Mouse (Mus musculus) lung, embryonic 16.5 days (tissue): Measurements from ENCODE around the gene Plcd1. TPM values are rescaled to one million over a fixed set of nuclear protein-coding genes. Genes with fewer than 3 reads are reported as not detected.

Source experiments
- ATAC-seq: fragments of 200-750 bp; cut with Nextera tagmentation; 2 replicates; pipeline ENCODE4 v1.8.0; 2017; ENCODE audit warnings: low read depth, mild to moderate bottlenecking, moderate library complexity
- H3K27ac ChIP-seq: fragments of 300-500 bp; sonication (generic); 2 replicates; pipeline ENCODE4 v1.5.1; 2014; ENCODE audit warnings: mild to moderate bottlenecking, control low read depth, low read length
- H3K27me3 ChIP-seq: fragments of 300-500 bp; sonication (generic); 2 replicates; pipeline ENCODE4 v1.6.1; 2014; ENCODE audit warnings: low read depth, low read length, mixed read lengths; ENCODE audit not compliant: control insufficient read depth, insufficient read depth
- H3K36me3 ChIP-seq: fragments of 300-500 bp; sonication (generic); 2 replicates; pipeline ENCODE4 v1.6.1; 2014; ENCODE audit warnings: low read length; ENCODE audit not compliant: control insufficient read depth, insufficient read depth
- H3K4me1 ChIP-seq: fragments of 300-500 bp; sonication (generic); replicated peaks from 2 replicates; pipeline ENCODE4 v1.6.1; 2014; ENCODE audit warnings: low read length, mixed read lengths; ENCODE audit not compliant: control insufficient read depth, insufficient read depth
- H3K4me2 ChIP-seq: fragments of 300-500 bp; sonication (generic); 2 replicates; pipeline ENCODE4 v1.6.1; 2014; ENCODE audit warnings: low read depth, low read length, control low read depth
- H3K4me3 ChIP-seq: fragments of 300-500 bp; sonication (generic); 2 replicates; pipeline ENCODE4 v1.5.1; 2014; ENCODE audit warnings: mild to moderate bottlenecking, low read length, control low read depth
- H3K9ac ChIP-seq: fragments of 300-500 bp; sonication (generic); 2 replicates; pipeline ENCODE4 v1.6.1; 2014; ENCODE audit warnings: low read length, control low read depth
- H3K9me3 ChIP-seq: fragments of 300-500 bp; sonication (generic); 2 replicates; pipeline ENCODE4 v1.6.1; 2016; ENCODE audit warnings: low read length; ENCODE audit not compliant: control insufficient read depth
- WGBS: fragments of 180-500 bp; shearing (Covaris S2); extraction: QIAGEN DNeasy Blood & Tissue Kit; methylation state at CpG from one replicate; pipeline ENCODE4 v1.1.7; 2014; 5-methylcytosine and 5-hydroxymethylcytosine counted together
- polyA plus RNA-seq: library from polyadenylated mRNA; unstranded; fragments of >200 nt; fragmentation: Nextera tagmentation; extraction: Ambion mirVana; gene quantifications from 2 replicates; pipeline ENCODE4 v1.2.1, GENCODE M21; 2015

Plcd1 gene
- polyA plus RNA-seq, 1 experiment from 2014 or later = 17.2 TPM

- Histone ChIP-seq H3K4me3 (peak overlapping the region; percentile 66), H3K27me3 (peaks cover 4% of the 10 kb centered on the region; the same call in 1 of the 2 replicates), H3K4me2 (peak overlapping the region; percentile 70), H3K9ac (peak overlapping the region; percentile 53), H3K27ac (no peak overlapping the region), H3K36me3 (no peaks in the 10 kb centered on the region), H3K9me3 (no peaks in the 10 kb centered on the region), H3K4me1 (peaks cover 30% of the 10 kb centered on the region)
- 4% methylated on average over 45 of the region's 45 CpGs for WGBS
- no peak for ATAC-seq
Measured at GRCm38 (mm10) chr9:119092473-119093418, 556 bp downstream of the Plcd1 start.

DNA sequence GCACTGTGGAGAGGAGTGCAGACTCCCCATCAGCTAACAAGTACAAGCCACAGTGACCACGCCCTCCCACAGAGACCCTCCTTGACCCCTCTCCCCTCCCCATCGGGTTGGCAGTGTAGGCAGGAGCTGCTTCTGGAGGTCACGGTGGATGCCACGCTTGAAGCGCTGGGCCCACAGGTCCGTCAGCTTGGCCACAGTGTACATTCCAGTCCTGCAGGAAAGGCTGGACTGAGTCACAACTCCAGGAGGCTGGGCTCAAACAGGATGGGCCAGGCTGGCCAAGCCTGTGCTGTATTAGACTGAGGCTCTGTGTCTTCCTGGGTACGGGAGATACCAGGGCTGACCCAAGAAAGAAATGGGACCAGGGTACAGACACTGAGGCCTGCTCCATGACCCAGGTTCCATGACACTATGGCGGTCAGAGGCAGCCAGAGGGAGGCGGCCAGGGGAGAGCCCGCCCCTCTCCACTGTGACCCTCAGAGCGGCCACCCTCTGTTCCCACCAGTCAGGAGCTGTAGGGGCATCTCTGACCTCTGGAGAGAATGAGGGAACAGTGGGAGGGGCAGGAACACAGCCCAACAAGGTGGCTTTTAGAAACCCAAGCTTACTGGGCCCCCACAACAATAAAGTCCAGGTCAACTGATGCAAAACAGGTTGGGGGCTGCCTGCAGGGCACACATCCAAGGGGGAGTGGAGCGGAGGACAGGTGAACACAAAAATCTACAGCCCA lies 1.6 kb downstream of the Plcd1 start:
- Histone ChIP-seq H3K9ac (no peak overlapping the region; the same call in 1 of the 2 replicates), H3K4me1 (peaks cover 34% of the 10 kb centered on the region), H3K27ac (no peak overlapping the region), H3K4me3 (no peak overlapping the region), H3K4me2 (peak overlapping the region; percentile 70; the same call in 1 of the 2 replicates), H3K36me3 (no peaks in the 10 kb centered on the region), H3K9me3 (no peaks in the 10 kb centered on the region), H3K27me3 (peaks cover 4% of the 10 kb centered on the region; the same call in 1 of the 2 replicates)
- 71% methylated on average over 12 of the region's 12 CpGs for WGBS
- ATAC-seq = no peak

DNA sequence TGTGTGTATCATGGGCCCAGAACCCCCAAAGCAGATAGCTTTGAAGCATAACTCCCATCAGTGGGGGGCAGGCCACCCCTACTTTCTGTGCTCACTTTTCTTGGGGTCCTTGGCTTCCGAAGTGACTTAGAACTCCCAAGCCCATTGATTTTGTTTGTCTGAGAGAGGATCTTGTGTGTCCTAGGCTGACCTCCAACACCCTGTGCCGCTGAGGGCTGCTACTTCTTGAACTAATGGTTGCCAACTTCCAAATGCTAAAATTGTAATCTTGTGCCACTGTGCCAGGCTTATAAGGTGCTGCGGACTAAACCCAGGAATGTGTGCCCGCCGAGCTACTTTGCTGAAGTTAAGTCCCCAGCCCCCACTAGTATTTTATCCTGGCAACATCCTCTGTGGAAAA lies 2.8 kb downstream of the Plcd1 start:
- Histone ChIP-seq H3K4me1 (peaks cover 34% of the 10 kb centered on the region), H3K4me3 (no peak overlapping the region), H3K9ac (no peak overlapping the region), H3K36me3 (no peaks in the 10 kb centered on the region), H3K27me3 (peaks cover 4% of the 10 kb centered on the region; the same call in 1 of the 2 replicates), H3K4me2 (no peak overlapping the region), H3K27ac (no peak overlapping the region), H3K9me3 (no peaks in the 10 kb centered on the region)
- no peak for ATAC-seq
- WGBS = 90% methylated on average over 5 of the region's 5 CpGs

DNA sequence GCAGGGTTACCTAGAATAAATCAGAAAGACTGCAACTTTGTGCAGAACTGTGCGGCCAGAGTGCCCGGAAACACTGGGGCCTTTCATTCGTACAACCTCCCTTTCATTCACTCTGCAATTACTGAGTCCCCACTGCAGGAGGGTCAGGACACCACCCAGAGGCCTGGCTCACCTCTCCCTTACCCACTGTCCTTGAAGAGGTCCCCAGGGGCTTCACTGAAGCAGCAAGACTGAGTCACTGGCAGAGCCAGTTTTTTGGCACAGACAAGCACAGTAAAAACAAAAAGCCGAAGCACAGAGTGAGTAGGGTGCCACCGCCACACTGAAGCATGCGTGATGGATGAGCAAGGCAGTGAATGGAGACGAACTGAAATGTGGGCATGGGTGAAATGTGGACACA lies 3.9 kb downstream of the Plcd1 start:
- no peak overlapping the region for H3K9ac ChIP-seq

DNA sequence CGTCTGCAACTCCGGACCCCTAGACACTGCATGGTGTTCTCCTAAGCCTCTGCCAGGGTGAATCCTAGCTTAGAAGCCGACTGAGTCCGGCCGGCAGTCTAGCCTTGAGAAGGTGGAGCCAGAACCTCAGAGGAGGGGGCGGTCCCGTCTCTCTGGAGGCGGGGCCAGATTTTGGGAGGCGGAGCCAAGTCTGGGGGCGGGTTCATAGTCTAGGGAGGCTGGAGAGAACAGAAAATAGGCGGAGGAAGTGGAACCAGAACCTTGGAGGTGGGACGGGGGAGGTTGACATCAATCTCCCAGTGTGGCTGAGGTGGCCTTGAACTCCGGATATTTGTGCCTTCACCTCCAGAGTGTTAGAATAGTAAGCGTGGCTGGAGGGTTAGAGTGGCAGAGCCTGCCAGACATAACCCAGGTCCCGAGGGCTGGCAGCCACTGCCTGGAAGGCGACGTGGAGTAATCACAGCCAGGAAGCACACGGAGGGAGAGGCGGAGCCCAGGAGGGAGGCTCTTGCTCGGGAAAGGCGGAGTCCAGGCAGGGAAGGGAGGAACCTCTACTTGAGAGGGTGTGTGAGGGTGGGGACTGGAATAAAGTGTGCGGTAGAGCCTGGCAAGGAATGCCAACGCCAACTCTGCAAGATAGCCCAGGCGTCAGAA lies 5.0 kb downstream of the Plcd1 start:
- Histone ChIP-seq H3K9me3 (no peaks in the 10 kb centered on the region), H3K27me3 (peaks cover 4% of the 10 kb centered on the region; the same call in 1 of the 2 replicates), H3K9ac (peak overlapping the region; percentile 57), H3K4me3 (peak overlapping the region; percentile 53), H3K4me2 (peak overlapping the region; percentile 67), H3K27ac (peak overlapping the region; percentile 89), H3K36me3 (no peaks in the 10 kb centered on the region), H3K4me1 (peaks cover 19% of the 10 kb centered on the region)
- ATAC-seq = peak; percentile 94
- WGBS = under 1% methylated on average over 24 of the region's 24 CpGs

More for the DNA sequence above, 3.9 kb downstream of the Plcd1 start:
- no peaks in the 10 kb centered on the region for H3K9me3 ChIP-seq
- H3K27me3 ChIP-seq = peaks cover 4% of the 10 kb centered on the region; the same call in 1 of the 2 replicates
- no peaks in the 10 kb centered on the region for H3K36me3 ChIP-seq
- H3K4me3 ChIP-seq = no peak overlapping the region
- H3K27ac ChIP-seq = no peak overlapping the region
- H3K4me2 ChIP-seq = no peak overlapping the region
- WGBS = 61% methylated on average over 7 of the region's 7 CpGs
- ATAC-seq = no peak
- peaks cover 25% of the 10 kb centered on the region for H3K4me1 ChIP-seq

GRCm38 (mm10) chr9:119087309-119087708 lies 6.0 kb downstream of the Plcd1 start:
- WGBS = 74% methylated on average over 5 of the region's 5 CpGs
- H3K4me3 ChIP-seq = peak overlapping the region; percentile 53; the same call in 1 of the 2 replicates
- H3K27ac ChIP-seq = no peak overlapping the region
- H3K4me2 ChIP-seq = peak overlapping the region; percentile 67
- H3K4me1 ChIP-seq = peaks cover 14% of the 10 kb centered on the region
- ATAC-seq = no peak
- H3K9ac ChIP-seq = no peak overlapping the region; the same call in 1 of the 2 replicates
- no peaks in the 10 kb centered on the region for H3K9me3 ChIP-seq
- H3K36me3 ChIP-seq = no peaks in the 10 kb centered on the region
- peaks cover 4% of the 10 kb centered on the region; the same call in 1 of the 2 replicates for H3K27me3 ChIP-seq

DNA sequence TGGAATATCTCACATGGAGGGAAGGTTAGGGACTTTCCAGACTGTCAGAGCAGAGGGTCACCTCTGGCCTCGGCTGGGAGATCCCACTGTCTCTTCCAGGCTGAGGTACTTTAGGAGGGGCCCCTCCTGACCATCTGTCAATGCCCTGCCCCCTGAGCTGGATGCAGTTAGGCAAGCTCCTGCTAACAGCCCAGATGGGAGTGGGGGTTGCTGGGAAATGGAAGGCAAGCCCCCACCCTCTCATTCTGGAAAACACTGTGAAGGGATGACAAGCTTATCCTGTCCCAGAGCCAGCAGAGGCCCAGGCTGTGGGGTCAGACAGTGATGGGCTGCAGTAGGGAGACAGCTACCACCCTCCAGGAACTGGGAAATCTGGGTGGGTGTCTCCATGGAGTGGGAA lies 6.9 kb downstream of the Plcd1 start:
- Histone ChIP-seq H3K27ac (no peak overlapping the region), H3K4me2 (no peak overlapping the region), H3K9ac (no peak overlapping the region), H3K4me1 (peaks cover 9% of the 10 kb centered on the region), H3K36me3 (no peaks in the 10 kb centered on the region), H3K27me3 (no peaks in the 10 kb centered on the region), H3K9me3 (no peaks in the 10 kb centered on the region), H3K4me3 (no peak overlapping the region)
- no peak for ATAC-seq
- WGBS = 31% methylated on average over 1 of the region's 1 CpGs

GRCm38 (mm10) chr9:119083966-119084365 lies 9.3 kb downstream of the Plcd1 start:
- no peak overlapping the region for H3K27ac ChIP-seq
- ATAC-seq = no peak
- no peaks in the 10 kb centered on the region for H3K27me3 ChIP-seq
- H3K9ac ChIP-seq = no peak overlapping the region
- WGBS = 65% methylated on average over 10 of the region's 10 CpGs
- H3K9me3 ChIP-seq = no peaks in the 10 kb centered on the region
- H3K4me2 ChIP-seq = no peak overlapping the region
- no peak overlapping the region for H3K4me3 ChIP-seq
- no peaks in the 10 kb centered on the region for H3K36me3 ChIP-seq
- H3K4me1 ChIP-seq = peaks cover 9% of the 10 kb centered on the region
